Comparison of ENCODE assay signal across 19 mouse cellular contexts in genomic region chr19:29508208-29508607, GRCm38 (mm10). TPM values are rescaled to one million over a fixed set of nuclear protein-coding genes. Genes with fewer than 3 reads are reported as not detected.
DNase-seq lines count a peak whose midpoint lies in the region; ATAC-seq lines count a peak whose summit lies in the region.
"Had no signal": no experiment of that assay in that cellular context is flagged by ENCODE, and none has a peak within 500 bp of the region (broad histone marks: within the 10 kb centered on the region; RNA-seq: fewer than 3 reads in every experiment).

No protein-coding gene starts in this region.

- no peaks in the 10 kb centered on the region for H3K27me3 ChIP-seq in embryonic facial prominence, embryonic 14.5 days (replicated peaks; ENCODE audit: control insufficient read depth, insufficient read depth, low read length)
- no peaks in the 10 kb centered on the region for H3K27me3 ChIP-seq in embryonic facial prominence, embryonic 10.5 days (replicated peaks; ENCODE audit: low read depth, poor library complexity, severe bottlenecking)
- H3K27me3 ChIP-seq: CH12.LX; intestine, embryonic 15.5 days; lung, embryonic 15.5 days; Patski had no signal

- no peak overlapping the region for H3K4me3 ChIP-seq in embryonic facial prominence, embryonic 14.5 days (ENCODE audit: low read depth, low read length)
- no peak overlapping the region for H3K4me3 ChIP-seq in embryonic facial prominence, embryonic 10.5 days
- H3K4me3 ChIP-seq: erythroblast, embryonic 14.5 days; intestine, embryonic 15.5 days; lung, embryonic 15.5 days had no signal

- no peak overlapping the region for H3K9ac ChIP-seq in embryonic facial prominence, embryonic 14.5 days (ENCODE audit: low read depth, low read length)
- H3K9ac ChIP-seq: hindbrain, embryonic 14.5 days; intestine, embryonic 15.5 days; lung, embryonic 15.5 days had no signal

- no peak overlapping the region for H3K27ac ChIP-seq in embryonic facial prominence, embryonic 14.5 days (replicated peaks; ENCODE audit: low read depth, low read length)
- no peak overlapping the region for H3K27ac ChIP-seq in embryonic facial prominence, embryonic 10.5 days (replicated peaks)
- H3K27ac ChIP-seq: hindbrain, embryonic 14.5 days; intestine, embryonic 15.5 days; lung, embryonic 15.5 days; macrophage had no signal

- 62% methylated on average over 7 of the region's 7 CpGs for WGBS in embryonic facial prominence, embryonic 14.5 days
- 80% methylated on average over 7 of the region's 7 CpGs for WGBS in embryonic facial prominence, embryonic 10.5 days

- H3K36me3 ChIP-seq in embryonic facial prominence, embryonic 14.5 days (ENCODE audit: control insufficient read depth, insufficient read depth, low read length): no peaks in the 10 kb centered on the region
- no peaks in the 10 kb centered on the region for H3K36me3 ChIP-seq in embryonic facial prominence, embryonic 10.5 days (replicated peaks)
- H3K36me3 ChIP-seq: intestine, embryonic 15.5 days; lung, embryonic 15.5 days had no signal

- H3K4me1 ChIP-seq in embryonic facial prominence, embryonic 14.5 days (ENCODE audit: control insufficient read depth, insufficient read depth, low read length): 0 out of 2 replicates have a peak, but pooled peaks cover 3% of the 10 kb centered on the region
- H3K4me1 ChIP-seq in embryonic facial prominence, embryonic 10.5 days: no peaks in the 10 kb centered on the region
- H3K4me1 ChIP-seq: intestine, embryonic 15.5 days; lung, embryonic 15.5 days had no signal

- peak; percentile 59 for DNase-seq in embryonic facial prominence, embryonic 14.5 days (ENCODE audit: low spot score)
- no peak for DNase-seq in embryonic facial prominence, embryonic 10.5 days (ENCODE audit: low spot score)
- peak; percentile 2 for DNase-seq in kidney, adult 18-20 months
- DNase-seq in kidney, postnatal 36 days: no peak
- DNase-seq in ZHBTc4 (ENCODE audit: low read depth, low spot score): peak; percentile 18
- DNase-seq in right cerebral cortex, postnatal 14 days: no peak
- no peak for DNase-seq in urinary bladder, postnatal 4 days (ENCODE audit: low spot score in 2 of 2)
- DNase-seq: cerebellum, adult 11 months; cerebellum, postnatal 14 days had no signal

- no peak overlapping the region for H3K4me2 ChIP-seq in embryonic facial prominence, embryonic 14.5 days (ENCODE audit: low read depth, low read length)
- H3K4me2 ChIP-seq: hindbrain, embryonic 14.5 days; intestine, embryonic 15.5 days; lung, embryonic 15.5 days had no signal

- no peaks in the 10 kb centered on the region for H3K9me3 ChIP-seq in embryonic facial prominence, embryonic 14.5 days (ENCODE audit: control insufficient read depth, low read length)
- no peaks in the 10 kb centered on the region for H3K9me3 ChIP-seq in embryonic facial prominence, embryonic 10.5 days
- H3K9me3 ChIP-seq: intestine, embryonic 15.5 days; lung, embryonic 15.5 days had no signal

- ATAC-seq in embryonic facial prominence, embryonic 14.5 days (ENCODE audit: low read depth): no peak
- peak; percentile 94 for ATAC-seq in megakaryocyte progenitor cell, adult 5-6 weeks (replicated peaks; ENCODE audit: poor library complexity)
- ATAC-seq: forebrain, embryonic 14.5 days; intestine, embryonic 15.5 days; midbrain, embryonic 16.5 days; Patski had no signal

RNA-seq across cellular contexts. Expression of gene Ric1, which starts 13.9 kb away (rescaled TPM):
- 21.1 and 21.6 TPM in 2 replicates for polyA plus RNA-seq in embryonic facial prominence, embryonic 14.5 days (2014; fragmentation: Nextera tagmentation; extraction: Ambion mirVana)
- polyA plus RNA-seq in embryonic facial prominence, embryonic 10.5 days (2016; fragmentation: Nextera tagmentation; extraction: Ambion mirVana): 17.1 and 20.0 TPM in 2 replicates
- total RNA-seq in megakaryocyte progenitor cell, adult 5-6 weeks (2015): 14.1 and 19.0 TPM in 2 replicates
- 20.5 and 21.6 TPM in 2 replicates for total RNA-seq in megakaryocyte progenitor cell, adult 5-6 weeks (2017)

Comparison
In these comparisons a context has a peak if more than half of its experiments do, and no peak if none do; other contexts are left out.
1. DNase-seq: peak in embryonic facial prominence, embryonic 14.5 days (single experiment), kidney, adult 18-20 months (single experiment) and ZHBTc4 (single experiment); none in embryonic facial prominence, embryonic 10.5 days (single experiment), kidney, postnatal 36 days (0 of 2), right cerebral cortex, postnatal 14 days (single experiment) and urinary bladder, postnatal 4 days (0 of 2).